ENCODE assay signal across 8 mouse cellular contexts in the genomic region with DNA sequence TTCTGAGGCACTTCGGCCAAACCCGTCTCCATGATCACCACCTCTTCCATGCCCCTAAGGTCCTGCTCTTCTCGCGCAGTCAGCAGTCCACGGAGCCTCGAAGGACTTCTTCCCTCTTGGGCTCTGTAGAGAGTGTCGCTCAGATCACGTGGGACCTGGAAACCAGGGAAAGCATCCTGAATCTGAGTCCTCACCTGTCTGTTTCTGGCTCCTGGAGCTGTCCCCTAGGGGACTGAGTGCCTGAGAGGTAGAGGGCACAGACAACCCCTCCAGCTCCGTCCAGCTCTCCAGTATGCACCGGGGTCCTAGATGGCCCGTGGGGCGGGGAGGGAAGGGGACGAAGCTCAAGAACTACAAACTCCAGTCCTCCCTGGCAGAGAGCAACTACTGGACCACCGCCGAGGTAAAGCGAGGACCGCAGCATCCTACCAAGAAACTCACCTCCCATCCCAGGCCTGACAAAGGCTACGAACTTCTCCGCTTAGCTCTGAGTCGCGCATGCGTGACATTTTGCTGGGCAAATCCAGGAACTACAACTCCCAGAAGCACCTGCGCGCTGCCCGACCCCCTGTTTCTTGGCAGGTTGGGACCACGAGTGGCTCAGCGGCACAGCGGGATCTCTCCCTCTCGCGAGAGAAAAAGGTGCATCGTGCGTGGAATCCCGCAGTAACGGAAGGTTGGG. TPM values are rescaled to one million over a fixed set of nuclear protein-coding genes. Genes with fewer than 3 reads are reported as not detected.
DNase-seq lines count a peak whose midpoint lies in the region; ATAC-seq and TF ChIP-seq lines count a peak whose summit lies in the region.

Zfp286 (minus strand) TSS at position 528 of the 682 bp plus-strand sequence.

- H3K9ac ChIP-seq in ES-Bruce4 (ENCODE audit: low read depth, poor library complexity, severe bottlenecking): peak within 1 kb of the TSS; percentile 19
- peak within 1 kb of the TSS; percentile 79 for H3K9ac ChIP-seq in neural tube, embryonic 14.5 days (replicated peaks; ENCODE audit: low read depth, low read length)

- no peak within 1 kb of the TSS for H3K27ac ChIP-seq in ES-Bruce4 (ENCODE audit: insufficient read depth, low read length)
- H3K27ac ChIP-seq in layer of hippocampus, adult 2 months: peak within 1 kb of the TSS; percentile 78
- H3K27ac ChIP-seq in neural tube, embryonic 14.5 days (ENCODE audit: low read depth, low read length): peak within 1 kb of the TSS; percentile 69; the same call in 1 of the 2 replicates

- 6% methylated on average over 34 of the region's 34 CpGs for WGBS in neural tube, embryonic 14.5 days

- H3K4me2 ChIP-seq in neural tube, embryonic 14.5 days (ENCODE audit: low read depth, low read length): peak within 1 kb of the TSS; percentile 89

- TF ChIP-seq EP300 in ES-Bruce4 (IDR thresholded peaks at IDR 0.05; ENCODE audit: insufficient read depth, low read depth, low read length): no peak

- no peaks in the 10 kb centered on the region; the same call in 1 of the 2 replicates for H3K27me3 ChIP-seq in ES-Bruce4 (ENCODE audit: control insufficient read depth, insufficient read depth, low read length, poor library complexity, severe bottlenecking)
- no peaks in the 10 kb centered on the region for H3K27me3 ChIP-seq in neural tube, embryonic 14.5 days (ENCODE audit: control insufficient read depth, insufficient read depth, low read length)

- TF ChIP-seq POLR2A in ES-Bruce4 (IDR thresholded peaks at IDR 0.05; ENCODE audit: insufficient read depth, low read length): no peak

- peak within 1 kb of the TSS; percentile 72 for H3K4me3 ChIP-seq in ES-Bruce4 (ENCODE audit: low read depth, low read length)
- peak within 1 kb of the TSS; percentile 83 for H3K4me3 ChIP-seq in layer of hippocampus, adult 2 months
- peak within 1 kb of the TSS; percentile 58 for H3K4me3 ChIP-seq in neural tube, embryonic 14.5 days (ENCODE audit: low read depth, low read length)

- no peaks in the 10 kb centered on the region for H3K36me3 ChIP-seq in ES-Bruce4 (ENCODE audit: control insufficient read depth, insufficient read depth, low read length, poor library complexity, severe bottlenecking)
- peaks cover 5% of the 10 kb centered on the region for H3K36me3 ChIP-seq in neural tube, embryonic 14.5 days (ENCODE audit: control insufficient read depth, insufficient read depth, low read length)

- no peak for TF ChIP-seq CTCF in ES-Bruce4 (IDR thresholded peaks at IDR 0.05; ENCODE audit: low read depth, low read length)
- TF ChIP-seq CTCF in layer of hippocampus, adult 2 months (conservative IDR thresholded peaks at IDR 0.05): 0 out of 2 replicates have a peak, but pooled peaks have one; percentile 7

- no peaks in the 10 kb centered on the region for H3K4me1 ChIP-seq in ES-Bruce4 (ENCODE audit: control insufficient read depth, insufficient read depth, low read length)
- H3K4me1 ChIP-seq in neural tube, embryonic 14.5 days (ENCODE audit: control insufficient read depth, insufficient read depth, low read length): 0 out of 2 replicates have a peak, but pooled peaks cover 4% of the 10 kb centered on the region

- ATAC-seq in neural tube, embryonic 14.5 days (ENCODE audit: low read depth): peak; percentile 96

- no peaks in the 10 kb centered on the region for H3K9me3 ChIP-seq in ES-Bruce4 (replicated peaks; ENCODE audit: control insufficient read depth, insufficient read depth, low read length, poor library complexity, severe bottlenecking)
- 0 out of 2 replicates have a peak, but pooled peaks cover 4% of the 10 kb centered on the region for H3K9me3 ChIP-seq in neural tube, embryonic 14.5 days (ENCODE audit: control insufficient read depth, low read length)

- peak; percentile 86 to 89 for DNase-seq in cerebellum, adult 18-20 months
- DNase-seq in forelimb bud, embryonic 11.5 days (ENCODE audit: low read depth, low spot score): peak; percentile 96
- DNase-seq in heart, postnatal 4 days: peak; percentile 87
- peak; percentile 92 to 94 for DNase-seq in layer of hippocampus, adult 2 months (ENCODE audit: low spot score in 2 of 2)
- peak; percentile 76 to 85 for DNase-seq in lung, adult 18-20 months
- DNase-seq in telencephalon, adult 2 months (ENCODE audit: low read depth, low spot score): peak; percentile 92

RNA-seq across cellular contexts. Expression of gene Zfp286, which starts in this region (rescaled TPM):
- polyA plus RNA-seq in ES-Bruce4 (2011; ENCODE audit: insufficient read depth, insufficient read length, low read depth, missing spikeins): 2.9 and 3.6 TPM in 2 replicates
- total RNA-seq in heart, postnatal 4 days (2021): 1 to 10 TPM; 1.9 to 2.1 TPM
- 10 to 100 TPM; 24.3 to 33.1 TPM for total RNA-seq in layer of hippocampus, adult 2 months (2021)
- polyA plus RNA-seq in neural tube, embryonic 14.5 days (2014; fragmentation: Nextera tagmentation; extraction: Ambion mirVana): 30.8 and 33.8 TPM in 2 replicates

Comparison
In these comparisons a context has a peak if more than half of its experiments do, and no peak if none do; other contexts are left out.
1. RNA of gene Zfp286 (total RNA-seq): 24.3 to 33.1 TPM in layer of hippocampus, adult 2 months; 1.9 to 2.1 TPM in heart, postnatal 4 days; every median in the first group is over 4 times any median in the second.
2. Peak in every context shown above with its lines, with median percentiles within 50 percentile points of each other: H3K4me3 ChIP-seq and DNase-seq.